Mouse (Mus musculus) urinary bladder, postnatal 36 days (tissue): ENCODE results near the gene Sult2a6.

ENCODE experiments used
- DNase-seq, 2 experiments: peaks; one replicate each; pipeline ENCODE4 v3.0.0; 2022; ENCODE audit warnings: low spot score in 2 of 2, mixed read lengths in 1 of 2

Gene Sult2a6

DNA sequence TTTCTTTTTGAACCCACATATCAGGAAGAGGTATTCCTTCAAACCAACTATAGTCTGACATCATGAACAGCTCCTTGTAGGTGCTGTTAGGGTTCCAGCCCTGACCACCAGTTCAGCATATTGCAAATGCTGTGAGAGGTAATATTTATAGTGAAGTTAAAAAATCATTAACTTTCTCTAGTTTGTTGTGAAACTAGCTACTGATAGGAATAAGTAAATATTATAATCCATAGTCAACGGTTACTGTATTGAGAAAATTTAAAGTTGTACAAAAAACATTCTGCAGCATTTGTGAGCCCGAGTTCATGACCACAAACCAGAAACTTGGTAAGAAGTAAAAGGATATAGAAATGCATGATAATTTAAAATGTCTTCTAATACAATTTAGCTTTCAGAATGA is at the start of gene Sult2a6:
Gene Sult2a6 (minus strand): TSS at position 101 of the 400 bp plus-strand sequence.
- DNase-seq = no peak

DNA sequence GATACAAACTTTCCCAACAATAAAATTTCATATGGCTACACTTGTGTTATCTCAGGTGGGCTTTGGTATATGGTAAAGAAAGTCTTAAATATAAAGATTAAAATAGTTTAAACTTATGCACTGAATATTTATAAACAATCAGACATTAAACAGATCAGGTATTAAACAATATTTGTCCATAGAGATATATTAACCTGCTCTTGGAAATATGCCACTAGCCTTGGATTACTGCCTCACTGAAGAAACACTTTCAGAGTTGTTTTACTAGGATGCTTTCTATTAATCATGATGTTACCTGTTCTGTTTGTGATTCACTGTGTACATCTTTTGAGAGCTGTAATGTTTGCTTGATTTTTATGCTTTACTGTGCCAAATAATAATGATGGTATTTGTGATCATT is 39.4 kb downstream of the Sult2a6 start:
- DNase-seq = no peak

DNA sequence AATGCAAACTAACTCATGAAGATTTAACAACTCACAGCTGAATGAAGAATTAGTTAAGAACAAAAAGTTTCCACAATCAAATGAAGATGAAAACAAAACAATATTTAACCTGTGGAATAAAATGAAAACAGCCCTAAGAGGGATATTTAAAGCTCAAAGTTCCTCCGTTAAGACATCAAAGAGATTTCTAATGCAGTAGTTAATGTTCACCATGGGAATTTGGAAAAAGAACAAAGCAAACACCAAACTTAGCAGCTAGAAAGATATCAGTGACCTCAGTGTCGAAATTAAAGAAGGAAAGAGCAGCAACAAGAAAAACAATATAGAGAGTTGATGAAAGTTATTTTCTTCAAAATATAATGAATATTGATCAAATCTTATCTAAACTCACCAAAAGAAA is 51.3 kb downstream of the Sult2a6 start:
- DNase-seq = no peak

DNA sequence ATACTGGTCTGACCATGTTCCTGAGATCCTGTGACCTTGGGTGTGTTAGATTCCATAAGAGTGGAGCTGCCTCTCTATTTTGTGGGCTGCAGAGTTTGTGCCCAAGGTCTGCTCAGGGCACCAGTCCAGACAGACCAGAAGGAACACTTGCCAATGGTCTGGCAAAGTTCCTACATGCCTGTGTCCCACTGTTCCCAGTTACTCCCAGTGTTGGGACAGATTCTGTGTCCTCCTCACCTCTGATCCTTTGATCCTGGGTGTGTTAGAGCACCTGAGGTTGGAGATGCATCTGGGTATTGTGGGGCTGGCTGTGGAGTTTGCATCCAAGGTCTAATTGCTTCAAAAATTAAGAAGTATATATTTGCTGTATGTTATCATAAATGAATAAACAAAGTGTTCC is 52.2 kb downstream of the Sult2a6 start:
- DNase-seq = no peak
